Mouse (Mus musculus) midbrain, embryonic 16.5 days (tissue): ENCODE data around the gene Map2. TPM values are rescaled to one million over a fixed set of nuclear protein-coding genes. Genes with fewer than 3 reads are reported as not detected.

Source experiments
- ATAC-seq: fragments of 200-750 bp; cut with Nextera tagmentation; 2 replicates; pipeline ENCODE4 v1.8.0; 2017; ENCODE audit warnings: moderate TSS enrichment
- H3K27ac ChIP-seq: fragments of 300-500 bp; sonication (generic); 2 replicates; pipeline ENCODE4 v1.5.1; 2014; ENCODE audit warnings: mild to moderate bottlenecking, low read length, mixed read lengths
- H3K27me3 ChIP-seq: fragments of 300-500 bp; sonication (generic); 2 replicates; pipeline ENCODE4 v1.6.1; 2014; ENCODE audit warnings: low read depth, low read length, mixed read lengths; ENCODE audit not compliant: control insufficient read depth, insufficient read depth
- H3K36me3 ChIP-seq: fragments of 300-500 bp; sonication (generic); 2 replicates; pipeline ENCODE4 v1.6.1; 2014; ENCODE audit warnings: mild to moderate bottlenecking, low read length, moderate library complexity, mixed read lengths; ENCODE audit not compliant: control insufficient read depth, insufficient read depth
- H3K4me1 ChIP-seq: fragments of 300-500 bp; sonication (generic); 2 replicates; pipeline ENCODE4 v1.6.1; 2014; ENCODE audit warnings: mild to moderate bottlenecking, low read length, mixed read lengths; ENCODE audit not compliant: control insufficient read depth, insufficient read depth
- H3K4me2 ChIP-seq: fragments of 300-500 bp; sonication (generic); 2 replicates; pipeline ENCODE4 v1.6.1; 2014; ENCODE audit warnings: mild to moderate bottlenecking, low read length, mixed read lengths
- H3K4me3 ChIP-seq: fragments of 300-500 bp; sonication (generic); 2 replicates; pipeline ENCODE4 v1.5.1; 2014; ENCODE audit warnings: low read depth, mild to moderate bottlenecking, low read length, moderate library complexity, mixed read lengths
- H3K9ac ChIP-seq: fragments of 300-500 bp; sonication (generic); 2 replicates; pipeline ENCODE4 v1.6.1; 2014; ENCODE audit warnings: low read depth, low read length, mixed read lengths
- H3K9me3 ChIP-seq: fragments of 300-500 bp; sonication (generic); replicated peaks from 2 replicates; pipeline ENCODE4 v1.6.1; 2014; ENCODE audit warnings: mild to moderate bottlenecking, low read length, mixed read lengths; ENCODE audit not compliant: control insufficient read depth, poor library complexity, severe bottlenecking
- WGBS: fragments of 180-500 bp; shearing (Covaris S2); extraction: QIAGEN DNeasy Blood & Tissue Kit; methylation state at CpG from one replicate; pipeline ENCODE4 v1.1.7; 2014; 5-methylcytosine and 5-hydroxymethylcytosine counted together
- polyA plus RNA-seq: library from polyadenylated mRNA; unstranded; fragments of >200 nt; fragmentation: Nextera tagmentation; extraction: Ambion mirVana; gene quantifications from 2 replicates; pipeline ENCODE4 v1.2.1, GENCODE M21; 2015

The Map2 gene
- polyA plus RNA-seq, 1 experiment from 2014 or later: 430 TPM

DNA sequence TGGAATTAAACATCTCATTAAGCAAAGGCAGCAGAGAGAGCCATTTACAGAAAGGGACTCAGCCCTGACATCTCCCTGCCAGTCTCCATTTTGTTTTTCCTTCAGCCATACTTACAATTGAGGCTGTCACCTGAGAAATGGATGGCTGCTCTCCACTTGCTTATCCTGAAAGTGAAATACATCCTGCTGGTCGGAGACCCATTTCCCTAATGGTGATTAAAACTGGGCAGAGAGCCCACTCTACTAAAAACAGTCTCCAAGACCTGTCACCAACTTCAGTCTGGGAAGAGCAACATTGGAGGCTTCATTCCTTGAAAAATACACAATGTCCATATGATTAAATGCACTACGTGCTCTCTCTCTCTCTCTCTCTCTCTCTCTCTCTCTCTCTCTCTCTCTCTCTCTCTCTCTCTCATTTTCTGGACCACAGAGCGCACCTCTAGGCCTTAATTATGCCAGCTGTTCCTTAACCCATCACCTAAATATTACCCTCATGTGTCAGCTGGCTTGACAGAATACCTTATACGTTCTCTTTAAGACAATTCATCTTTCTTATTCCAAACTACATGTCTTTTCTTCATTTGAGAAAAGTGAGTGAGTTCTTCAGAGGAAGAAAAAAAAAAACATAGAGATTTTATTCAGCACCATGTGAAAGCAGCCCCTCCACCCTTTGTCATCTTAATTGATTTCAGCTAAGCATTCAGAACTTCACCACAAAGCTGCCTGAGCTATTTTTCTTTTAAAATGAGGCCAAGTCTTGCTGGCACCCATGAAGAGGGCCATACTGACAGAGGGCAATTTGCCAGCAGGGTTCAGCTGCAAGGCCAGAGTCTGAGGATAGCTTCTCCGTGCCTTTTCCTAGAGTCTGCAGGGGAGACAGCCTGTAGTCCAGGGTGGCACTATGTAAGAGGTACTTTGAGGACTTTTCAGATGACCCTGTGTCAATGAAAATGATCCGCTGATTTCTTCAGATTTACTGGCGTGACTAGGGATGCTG is 51.6 kb downstream of the Map2 start:
- ATAC-seq: peak; percentile 77
- Histone ChIP-seq H3K36me3 (no peaks in the 10 kb centered on the region), H3K9me3 (no peaks in the 10 kb centered on the region), H3K27me3 (no peaks in the 10 kb centered on the region), H3K27ac (no peak overlapping the region), H3K4me3 (no peak overlapping the region), H3K4me2 (no peak overlapping the region), H3K4me1 (peaks cover 14% of the 10 kb centered on the region), H3K9ac (no peak overlapping the region)
- 37% methylated on average over 7 of the region's 7 CpGs for WGBS

GRCm38 (mm10) chr1:66228205-66228604 is 53.1 kb downstream of the Map2 start:
- no peak overlapping the region for H3K4me3 ChIP-seq
- peak; percentile 20; the same call in 1 of the 2 replicates for ATAC-seq
- no peaks in the 10 kb centered on the region; the same call in 1 of the 2 replicates for H3K36me3 ChIP-seq
- no peaks in the 10 kb centered on the region for H3K27me3 ChIP-seq
- H3K9me3 ChIP-seq: no peaks in the 10 kb centered on the region
- H3K27ac ChIP-seq: no peak overlapping the region
- H3K4me2 ChIP-seq: no peak overlapping the region
- 53% methylated on average over 3 of the region's 3 CpGs for WGBS
- no peak overlapping the region for H3K9ac ChIP-seq
- H3K4me1 ChIP-seq: peaks cover 10% of the 10 kb centered on the region

DNA sequence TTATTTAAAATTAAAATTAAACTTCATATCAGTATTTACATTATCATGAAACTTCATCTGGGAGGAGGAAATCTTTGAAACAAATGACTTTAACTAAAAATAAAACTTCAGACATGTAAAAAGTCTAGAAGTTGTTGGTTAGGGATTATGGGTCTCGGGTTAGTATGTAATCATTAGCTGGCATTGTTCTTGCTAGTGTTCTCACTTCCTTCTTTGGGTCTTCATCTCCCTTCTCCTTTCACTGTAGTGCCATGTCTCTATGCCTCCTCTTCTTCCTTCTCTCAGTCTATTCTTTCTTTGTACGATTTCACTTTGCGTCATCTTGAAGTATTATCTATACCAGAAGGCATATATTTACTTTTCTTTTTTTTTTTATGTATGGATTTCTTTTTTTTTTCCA is 55.3 kb downstream of the Map2 start:
- no peaks in the 10 kb centered on the region; the same call in 1 of the 2 replicates for H3K36me3 ChIP-seq
- no peak for ATAC-seq
- no peak overlapping the region for H3K4me2 ChIP-seq
- H3K27me3 ChIP-seq: no peaks in the 10 kb centered on the region
- no peaks in the 10 kb centered on the region for H3K9me3 ChIP-seq
- no peak overlapping the region for H3K27ac ChIP-seq
- peaks cover 7% of the 10 kb centered on the region for H3K4me1 ChIP-seq
- H3K9ac ChIP-seq: no peak overlapping the region
- 95% methylated on average over 3 of the region's 3 CpGs for WGBS
- H3K4me3 ChIP-seq: no peak overlapping the region

DNA sequence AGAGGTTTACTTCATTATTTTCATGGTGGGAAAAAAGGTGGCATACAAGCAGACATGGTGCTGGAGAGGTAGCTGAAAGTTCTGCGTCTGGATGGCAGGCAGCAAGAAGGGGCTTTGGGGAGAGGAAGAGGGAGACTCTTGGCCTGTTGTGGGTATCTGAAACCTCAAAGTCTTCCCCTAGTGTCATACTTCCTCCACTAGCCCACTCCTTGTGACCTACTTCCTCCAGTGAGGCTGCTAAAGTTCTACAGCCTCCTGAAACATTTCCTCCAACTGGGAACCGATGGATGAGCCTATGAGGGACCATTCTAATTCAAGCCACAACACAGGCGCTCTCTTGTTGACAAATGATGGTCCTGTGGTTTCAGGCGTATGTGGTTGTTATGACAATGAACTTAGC is 56.9 kb downstream of the Map2 start:
- Histone ChIP-seq H3K4me3 (no peak overlapping the region), H3K27ac (no peak overlapping the region), H3K4me1 (peaks cover 10% of the 10 kb centered on the region), H3K4me2 (no peak overlapping the region), H3K9ac (no peak overlapping the region), H3K9me3 (no peaks in the 10 kb centered on the region), H3K36me3 (no peaks in the 10 kb centered on the region; the same call in 1 of the 2 replicates), H3K27me3 (no peaks in the 10 kb centered on the region)
- 93% methylated on average over 4 of the region's 4 CpGs for WGBS
- no peak for ATAC-seq

DNA sequence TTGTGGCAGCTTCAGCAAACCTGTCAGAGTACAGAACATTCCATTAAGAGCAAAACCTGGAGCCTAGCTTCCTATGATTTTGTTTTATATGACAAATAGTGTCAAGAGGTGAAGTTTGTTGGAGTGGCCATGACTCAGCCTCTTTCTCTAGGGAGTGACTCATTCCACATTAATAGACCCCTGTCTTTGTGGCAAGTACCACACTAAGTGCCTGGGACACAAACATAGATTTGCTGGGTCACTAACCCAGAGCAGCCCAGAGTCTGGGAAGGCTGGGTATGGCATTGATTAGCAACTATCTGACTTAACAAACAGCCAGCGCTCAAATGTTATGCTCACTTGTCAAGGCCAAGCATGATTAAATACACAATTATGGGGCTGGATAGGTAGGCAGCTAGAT is 69.8 kb downstream of the Map2 start:
- Histone ChIP-seq H3K27me3 (no peaks in the 10 kb centered on the region), H3K4me1 (peaks cover 11% of the 10 kb centered on the region), H3K9ac (no peak overlapping the region), H3K9me3 (no peaks in the 10 kb centered on the region), H3K36me3 (no peaks in the 10 kb centered on the region), H3K4me3 (no peak overlapping the region), H3K4me2 (no peak overlapping the region), H3K27ac (no peak overlapping the region)
- WGBS: 91% methylated on average over 1 of the region's 1 CpGs
- no peak for ATAC-seq

DNA sequence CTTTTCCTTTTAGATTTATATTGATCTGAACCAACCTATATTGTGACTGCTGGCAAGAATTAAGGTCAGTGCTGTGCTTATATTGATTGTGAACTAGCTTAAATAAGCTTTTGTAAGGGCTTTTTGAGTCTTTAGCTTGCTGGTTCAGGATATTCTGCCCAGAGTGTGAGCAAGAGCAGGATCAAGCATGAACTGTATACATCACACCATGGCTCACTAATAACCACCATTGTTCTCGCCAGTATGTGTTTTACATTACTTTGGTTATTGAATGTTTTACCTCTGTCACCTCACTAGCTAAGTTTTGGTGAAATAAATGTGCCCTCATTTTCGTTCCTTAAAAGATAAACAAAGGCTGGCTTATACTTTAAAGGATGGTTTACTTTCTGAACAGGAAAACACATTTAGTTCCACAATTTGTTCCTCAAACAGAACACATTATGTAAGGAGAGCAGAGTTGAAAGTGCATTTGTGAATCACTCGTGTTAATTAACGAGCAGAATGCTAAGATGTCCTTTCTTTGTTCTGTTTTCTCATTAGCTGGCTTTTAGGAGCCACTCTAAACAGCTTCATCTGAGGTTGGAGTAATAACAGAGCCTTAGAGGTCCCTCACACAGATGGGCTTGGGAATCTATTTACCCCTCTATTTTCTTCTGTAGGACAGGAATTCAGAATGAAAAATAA is 76.7 kb downstream of the Map2 start:
- ATAC-seq: no peak
- no peak overlapping the region for H3K9ac ChIP-seq
- H3K27me3 ChIP-seq: no peaks in the 10 kb centered on the region
- WGBS: 38% methylated on average over 4 of the region's 4 CpGs
- H3K36me3 ChIP-seq: peaks cover 7% of the 10 kb centered on the region; the same call in 1 of the 2 replicates
- no peaks in the 10 kb centered on the region for H3K9me3 ChIP-seq
- no peak overlapping the region for H3K4me2 ChIP-seq
- H3K4me1 ChIP-seq: peaks cover 19% of the 10 kb centered on the region
- H3K4me3 ChIP-seq: no peak overlapping the region
- peak overlapping the region; percentile 58 for H3K27ac ChIP-seq

DNA sequence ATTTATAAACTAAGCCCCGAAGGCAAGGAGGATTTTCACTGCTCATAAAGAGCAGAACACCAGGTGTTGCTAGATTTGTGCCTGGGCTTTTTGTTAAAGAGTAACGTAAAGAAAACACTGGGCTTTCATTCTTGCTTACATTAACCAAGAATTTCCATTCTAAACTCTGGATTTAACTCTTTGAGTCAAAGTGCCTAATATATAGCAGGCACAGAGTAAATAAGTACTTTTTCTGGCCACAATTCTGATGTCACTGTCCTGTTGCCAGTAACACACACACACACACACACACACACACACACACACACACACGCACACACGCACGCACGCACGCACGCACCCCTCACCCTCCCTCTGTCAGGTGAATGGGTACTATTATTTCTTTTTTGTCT is 77.3 kb downstream of the Map2 start:
- H3K27me3 ChIP-seq: no peaks in the 10 kb centered on the region
- WGBS: 67% methylated on average over 8 of the region's 8 CpGs
- no peak overlapping the region for H3K4me3 ChIP-seq
- H3K27ac ChIP-seq: peak overlapping the region; percentile 58
- H3K36me3 ChIP-seq: peaks cover 7% of the 10 kb centered on the region; the same call in 1 of the 2 replicates
- H3K4me2 ChIP-seq: no peak overlapping the region
- no peaks in the 10 kb centered on the region for H3K9me3 ChIP-seq
- H3K9ac ChIP-seq: no peak overlapping the region
- ATAC-seq: no peak
- H3K4me1 ChIP-seq: peaks cover 16% of the 10 kb centered on the region

DNA sequence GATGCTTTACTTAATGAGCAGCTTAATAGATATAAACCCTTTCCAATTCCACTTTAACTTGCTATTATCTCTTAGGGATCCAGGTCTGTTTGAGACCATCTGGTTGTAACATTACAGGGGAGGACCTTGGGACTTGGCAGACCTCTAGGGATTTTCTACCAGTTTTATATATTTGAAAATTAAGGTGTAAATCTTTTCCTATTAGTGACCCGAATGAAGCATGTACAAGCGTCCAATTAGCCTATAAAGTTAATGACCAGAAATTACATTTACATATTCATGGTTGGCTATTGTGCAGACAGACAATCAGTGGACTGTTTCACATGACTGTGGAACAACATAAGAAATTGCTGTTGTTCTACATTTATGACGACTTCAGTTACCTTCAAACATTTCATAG is 88.1 kb downstream of the Map2 start:
- 39% methylated on average over 3 of the region's 3 CpGs for WGBS
- Histone ChIP-seq H3K27me3 (no peaks in the 10 kb centered on the region), H3K4me1 (no peaks in the 10 kb centered on the region), H3K27ac (no peak overlapping the region), H3K36me3 (no peaks in the 10 kb centered on the region), H3K4me3 (no peak overlapping the region), H3K9ac (no peak overlapping the region), H3K9me3 (no peaks in the 10 kb centered on the region), H3K4me2 (no peak overlapping the region)
- ATAC-seq: no peak
